Mouse (Mus musculus): ENCODE measurements around the gene Gpr143. TPM values are rescaled to one million over a fixed set of nuclear protein-coding genes. Genes with fewer than 3 reads are reported as not detected.
A peak's percentile ranks its signal among the peaks of the same experiment; 100 is the strongest.
"Not testable (repeated sequence)": the region's sequence is repeated elsewhere in the genome, so short reads cannot be mapped to it uniquely, and the experiment has no call there.

Gene Gpr143
- polyA plus RNA-seq, 1 experiment from 2014 or later, result 0.25 TPM

DNA sequence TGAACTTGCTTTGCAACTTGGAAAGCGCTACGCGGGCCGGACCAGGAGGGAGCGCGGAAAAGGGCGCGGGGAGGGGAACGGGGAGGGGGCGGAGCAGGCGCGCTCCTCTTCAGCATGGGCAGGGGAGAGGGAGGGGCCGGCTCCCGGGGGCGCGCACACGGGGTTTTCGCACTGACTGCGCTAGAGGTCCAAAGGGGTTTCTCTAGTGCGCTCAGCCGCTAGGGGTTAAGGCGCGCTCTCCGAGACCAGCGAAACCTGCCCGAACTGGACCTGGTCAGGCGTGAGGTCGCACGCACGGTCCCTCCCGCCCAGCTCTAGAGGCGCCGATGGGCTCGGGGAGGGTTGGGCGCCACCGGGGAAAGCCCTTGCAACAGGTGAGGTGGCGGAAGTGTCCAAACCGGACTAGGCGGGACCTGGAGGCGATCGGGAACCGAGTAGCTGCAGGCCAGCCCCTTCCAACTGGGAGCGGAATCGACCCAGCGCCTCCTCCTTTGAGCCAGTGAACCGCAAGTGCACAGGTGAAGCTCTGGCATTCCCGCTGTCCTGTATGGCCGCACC is 12.0 kb upstream of the Gpr143 start:
- H3K9me3 ChIP-seq, result no peaks in the 10 kb centered on the region
- H3K4me1 ChIP-seq, result no peaks in the 10 kb centered on the region
- H3K36me3 ChIP-seq (replicated peaks), result no peaks in the 10 kb centered on the region
- peak overlapping the region; percentile 81 for H3K4me2 ChIP-seq
- peak; percentile 90 for ATAC-seq (replicated peaks)
- H3K4me3 ChIP-seq, result peak overlapping the region; percentile 56
- WGBS, result 23% methylated on average over 41 of the region's 48 CpGs
- peaks cover 26% of the 10 kb centered on the region for H3K27me3 ChIP-seq (replicated peaks)
- peak overlapping the region; percentile 25; the same call in 1 of the 2 replicates for H3K9ac ChIP-seq
- no peak overlapping the region for H3K27ac ChIP-seq

- H3K9ac ChIP-seq, result no peak overlapping the region
- 86% methylated on average over 1 of the region's 1 CpGs for WGBS
- H3K27ac ChIP-seq, result no peak overlapping the region
- no peaks in the 10 kb centered on the region for H3K9me3 ChIP-seq
- no peaks in the 10 kb centered on the region for H3K4me1 ChIP-seq
- H3K4me2 ChIP-seq, result no peak overlapping the region
- no peak overlapping the region for H3K4me3 ChIP-seq
- ATAC-seq (replicated peaks), result no peak
- H3K36me3 ChIP-seq (replicated peaks), result no peaks in the 10 kb centered on the region
- peaks cover 6% of the 10 kb centered on the region; the same call in 1 of the 2 replicates for H3K27me3 ChIP-seq (replicated peaks)
Measured at GRCm38 (mm10) chrX:152788129-152788528, 6.4 kb downstream of the Gpr143 start.

DNA sequence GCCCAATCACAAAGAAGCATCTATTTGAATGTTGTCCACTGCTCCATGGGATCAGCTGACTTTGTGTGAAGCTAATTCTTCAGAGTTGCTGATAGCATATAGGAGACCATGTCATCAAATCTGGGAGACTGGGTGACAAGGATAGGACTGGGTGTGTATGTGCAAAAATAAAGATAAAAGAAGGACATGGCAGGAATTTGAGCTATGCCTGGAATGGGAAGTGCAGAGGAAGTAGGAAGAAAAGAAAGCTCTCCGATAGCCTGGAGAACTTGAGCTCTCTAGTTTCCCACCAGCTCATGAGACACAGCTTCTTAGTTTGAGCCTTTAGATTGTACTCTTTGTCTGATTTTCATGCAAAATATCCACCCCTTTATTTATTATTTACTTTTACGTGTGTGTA is 6.9 kb downstream of the Gpr143 start:
- H3K9me3 ChIP-seq, result no peaks in the 10 kb centered on the region
- H3K4me2 ChIP-seq, result no peak overlapping the region
- no peak overlapping the region for H3K9ac ChIP-seq
- no peaks in the 10 kb centered on the region for H3K4me1 ChIP-seq
- H3K27me3 ChIP-seq (replicated peaks), result peaks cover 5% of the 10 kb centered on the region; the same call in 1 of the 2 replicates
- no peak overlapping the region for H3K4me3 ChIP-seq
- H3K27ac ChIP-seq, result no peak overlapping the region
- WGBS, result 67% methylated on average over 2 of the region's 2 CpGs
- ATAC-seq (replicated peaks), result no peak
- H3K36me3 ChIP-seq (replicated peaks), result no peaks in the 10 kb centered on the region

- H3K4me2 ChIP-seq, result no peak overlapping the region
- 0 out of 2 replicates have a peak, but pooled peaks cover 3% of the 10 kb centered on the region for H3K27me3 ChIP-seq (replicated peaks)
- H3K36me3 ChIP-seq (replicated peaks), result no peaks in the 10 kb centered on the region
- no peak overlapping the region for H3K9ac ChIP-seq
- H3K4me3 ChIP-seq, result no peak overlapping the region
- H3K4me1 ChIP-seq, result no peaks in the 10 kb centered on the region
- H3K27ac ChIP-seq, result no peak overlapping the region
- no peaks in the 10 kb centered on the region for H3K9me3 ChIP-seq
- ATAC-seq (replicated peaks), result no peak
Measured at GRCm38 (mm10) chrX:152805317-152805716, 23.6 kb downstream of the Gpr143 start.

GRCm38 (mm10) chrX:152813339-152813738 is 31.6 kb downstream of the Gpr143 start:
- H3K4me3 ChIP-seq, result no peak overlapping the region
- H3K27ac ChIP-seq, result no peak overlapping the region
- no peak overlapping the region for H3K9ac ChIP-seq
- H3K4me2 ChIP-seq, result no peak overlapping the region
- peaks cover 2% of the 10 kb centered on the region; the same call in 1 of the 2 replicates for H3K27me3 ChIP-seq (replicated peaks)
- no peak for ATAC-seq (replicated peaks)
- 78% methylated on average over 3 of the region's 3 CpGs for WGBS
- no peaks in the 10 kb centered on the region for H3K9me3 ChIP-seq
- no peaks in the 10 kb centered on the region for H3K36me3 ChIP-seq (replicated peaks)
- H3K4me1 ChIP-seq, result no peaks in the 10 kb centered on the region

GRCm38 (mm10) chrX:152818996-152819395 is 37.3 kb downstream of the Gpr143 start:
- no peaks in the 10 kb centered on the region for H3K4me1 ChIP-seq
- H3K9me3 ChIP-seq, result no peaks in the 10 kb centered on the region
- no peak overlapping the region for H3K27ac ChIP-seq
- peaks cover 3% of the 10 kb centered on the region; the same call in 1 of the 2 replicates for H3K27me3 ChIP-seq (replicated peaks)
- no peak overlapping the region for H3K9ac ChIP-seq
- no peak for ATAC-seq (replicated peaks)
- H3K4me3 ChIP-seq, result no peak overlapping the region
- H3K4me2 ChIP-seq, result no peak overlapping the region
- H3K36me3 ChIP-seq (replicated peaks), result no peaks in the 10 kb centered on the region

DNA sequence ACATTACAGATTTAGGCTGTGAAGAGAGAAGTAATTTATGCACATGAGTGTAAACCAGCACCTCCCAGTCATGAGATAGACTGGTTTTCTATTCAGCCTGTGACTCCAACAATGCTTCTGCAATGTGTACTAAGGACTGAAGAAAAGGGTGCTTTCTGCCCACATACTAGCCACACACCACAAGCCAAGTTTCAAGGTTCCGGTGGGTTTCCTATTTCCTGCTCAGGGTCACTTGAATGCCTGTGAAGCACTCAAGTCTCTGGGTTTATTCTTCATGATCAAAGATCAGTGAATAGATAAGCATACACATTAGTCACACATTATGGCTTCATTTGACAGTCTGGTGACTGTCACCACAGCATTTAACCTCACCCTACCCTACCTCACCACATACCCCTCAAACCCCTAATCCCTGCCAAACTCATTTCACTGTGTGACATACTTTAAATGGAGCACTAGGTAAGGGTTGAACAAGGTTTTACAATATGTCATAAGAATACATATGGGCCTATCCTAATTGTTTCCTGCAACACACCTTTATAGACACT is 49.4 kb downstream of the Gpr143 start:
- not testable (repeated sequence) for ATAC-seq (replicated peaks); H3K27ac ChIP-seq; H3K4me1 ChIP-seq; H3K4me3 ChIP-seq; H3K9ac ChIP-seq; H3K36me3 ChIP-seq (replicated peaks); H3K27me3 ChIP-seq (replicated peaks); H3K4me2 ChIP-seq; H3K9me3 ChIP-seq
- WGBS, result no CpG with 5 or more reads among the region's 1 CpGs

GRCm38 (mm10) chrX:152834940-152835339 is 53.2 kb downstream of the Gpr143 start:
- H3K27me3 ChIP-seq (replicated peaks); H3K4me1 ChIP-seq; ATAC-seq (replicated peaks); H3K9ac ChIP-seq; H3K9me3 ChIP-seq; H3K27ac ChIP-seq; H3K4me3 ChIP-seq; H3K4me2 ChIP-seq; H3K36me3 ChIP-seq (replicated peaks): not testable (repeated sequence)
- 30% methylated on average over 5 of the region's 5 CpGs for whole genome bisulfite sequencing

- Histone ChIP-seq H3K36me3 (replicated peaks) (no peaks in the 10 kb centered on the region), H3K9me3 (no peaks in the 10 kb centered on the region), H3K27me3 (replicated peaks) (no peaks in the 10 kb centered on the region), H3K4me2 (no peak overlapping the region), H3K4me1 (no peaks in the 10 kb centered on the region), H3K27ac (no peak overlapping the region), H3K9ac (no peak overlapping the region), H3K4me3 (no peak overlapping the region)
- 89% methylated on average over 3 of the region's 3 CpGs for WGBS
- no peak for ATAC-seq (replicated peaks)
Measured at GRCm38 (mm10) chrX:152855076-152855772, 73.5 kb downstream of the Gpr143 start.

Other genes starting within 250 kb of the Gpr143 start
- not detected in 2 replicates for gene Cldn34a, start 218.6 kb upstream of the Gpr143 start, polyA plus RNA-seq (2015; fragmentation: Nextera tagmentation; extraction: Ambion mirVana)
- gene Shroom2, start 12.5 kb upstream of the Gpr143 start, polyA plus RNA-seq (2015; fragmentation: Nextera tagmentation; extraction: Ambion mirVana), result 102 and 121 TPM in 2 replicates
- gene Usp51, start 224.5 kb downstream of the Gpr143 start, polyA plus RNA-seq (2015; fragmentation: Nextera tagmentation; extraction: Ambion mirVana), result 3.1 and 3.7 TPM in 2 replicates